ENCODE assay signal across 7 mouse cellular contexts in the genomic region with DNA sequence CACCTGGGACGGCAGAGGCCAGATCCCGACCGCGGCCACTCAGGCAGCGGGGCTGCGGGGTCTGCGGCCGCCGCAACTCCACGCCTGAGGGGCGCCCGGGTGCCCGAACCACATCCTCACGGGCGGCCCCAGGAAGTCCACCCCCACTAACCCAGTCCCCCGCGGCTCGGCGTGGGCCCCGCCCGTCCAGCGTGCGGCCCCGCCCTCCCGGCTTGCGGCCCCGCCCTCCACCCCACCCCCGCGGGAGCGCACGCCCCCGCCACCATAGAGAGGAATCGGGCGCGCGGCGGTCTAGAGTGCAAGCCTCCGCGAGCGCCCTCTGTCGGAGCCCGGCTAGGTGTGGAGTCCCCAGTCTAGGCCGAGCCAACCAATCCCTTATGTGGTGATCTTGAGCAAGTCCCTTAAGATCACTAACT. TPM values are rescaled to one million over a fixed set of nuclear protein-coding genes. Genes with fewer than 3 reads are reported as not detected.
A peak's percentile ranks its signal among the peaks of the same experiment; 100 is the strongest.
DNase-seq lines count a peak whose midpoint lies in the region; ATAC-seq lines count a peak whose summit lies in the region.

Rffl (minus strand) TSS at position 180 of the 416 bp plus-strand sequence.

- H3K4me1 ChIP-seq in embryonic facial prominence, embryonic 11.5 days (ENCODE audit: control insufficient read depth, insufficient read depth, low read length), result no peaks in the 10 kb centered on the region; the same call in 1 of the 2 replicates
- H3K4me1 ChIP-seq in limb, embryonic 11.5 days (ENCODE audit: control insufficient read depth, insufficient read depth, low read length), result 0 out of 2 replicates have a peak, but pooled peaks cover 2% of the 10 kb centered on the region
- no peaks in the 10 kb centered on the region for H3K4me1 ChIP-seq in midbrain, embryonic 14.5 days (ENCODE audit: control insufficient read depth, insufficient read depth, low read length)

- H3K36me3 ChIP-seq in embryonic facial prominence, embryonic 11.5 days (replicated peaks; ENCODE audit: control insufficient read depth, insufficient read depth, low read depth, low read length), result no peaks in the 10 kb centered on the region
- H3K36me3 ChIP-seq in limb, embryonic 11.5 days (ENCODE audit: control insufficient read depth, insufficient read depth, low read length), result no peaks in the 10 kb centered on the region
- no peaks in the 10 kb centered on the region for H3K36me3 ChIP-seq in midbrain, embryonic 14.5 days (ENCODE audit: control insufficient read depth, insufficient read depth, low read length)

- peak; percentile 97 for DNase-seq in adrenal gland, postnatal 14 days
- peak; percentile 97 for DNase-seq in embryonic facial prominence, embryonic 11.5 days (ENCODE audit: low spot score)
- peak; percentile 99 for DNase-seq in heart, adult 11 months
- DNase-seq in kidney, adult 18-20 months, result peak; percentile 96
- DNase-seq in limb, embryonic 11.5 days (ENCODE audit: low spot score), result peak; percentile 98
- peak; percentile 97 for DNase-seq in midbrain, embryonic 14.5 days
- DNase-seq in spleen, adult 18-20 months, result peak; percentile 88 to 97

- under 1% methylated on average over 43 of the region's 43 CpGs for WGBS in embryonic facial prominence, embryonic 11.5 days
- under 1% methylated on average over 42 of the region's 43 CpGs for WGBS in limb, embryonic 11.5 days
- under 1% methylated on average over 43 of the region's 43 CpGs for WGBS in midbrain, embryonic 14.5 days

- peak within 1 kb of the TSS; percentile 77 for H3K4me3 ChIP-seq in embryonic facial prominence, embryonic 11.5 days (ENCODE audit: low read depth, low read length)
- H3K4me3 ChIP-seq in limb, embryonic 11.5 days (ENCODE audit: low read depth, low read length), result peak within 1 kb of the TSS; percentile 80
- peak within 1 kb of the TSS; percentile 69 for H3K4me3 ChIP-seq in midbrain, embryonic 14.5 days (replicated peaks; ENCODE audit: low read depth, low read length)

- no peaks in the 10 kb centered on the region for H3K9me3 ChIP-seq in embryonic facial prominence, embryonic 11.5 days (replicated peaks; ENCODE audit: control insufficient read depth, low read length)
- H3K9me3 ChIP-seq in limb, embryonic 11.5 days (ENCODE audit: control insufficient read depth, low read length), result no peaks in the 10 kb centered on the region
- H3K9me3 ChIP-seq in midbrain, embryonic 14.5 days (ENCODE audit: control insufficient read depth, low read length), result no peaks in the 10 kb centered on the region

- H3K9ac ChIP-seq in embryonic facial prominence, embryonic 11.5 days (replicated peaks; ENCODE audit: low read length), result peak within 1 kb of the TSS; percentile 75
- peak within 1 kb of the TSS; percentile 72 for H3K9ac ChIP-seq in limb, embryonic 11.5 days (ENCODE audit: low read length)
- H3K9ac ChIP-seq in midbrain, embryonic 14.5 days (replicated peaks; ENCODE audit: low read length), result peak within 1 kb of the TSS; percentile 68

- no peak within 1 kb of the TSS for H3K27ac ChIP-seq in embryonic facial prominence, embryonic 11.5 days (replicated peaks; ENCODE audit: low read depth, low read length)
- H3K27ac ChIP-seq in limb, embryonic 11.5 days (replicated peaks; ENCODE audit: low read depth, low read length), result no peak within 1 kb of the TSS
- H3K27ac ChIP-seq in midbrain, embryonic 14.5 days (replicated peaks; ENCODE audit: low read depth, low read length), result no peak within 1 kb of the TSS

- H3K27me3 ChIP-seq in embryonic facial prominence, embryonic 11.5 days (ENCODE audit: control insufficient read depth, insufficient read depth, low read length), result no peaks in the 10 kb centered on the region
- H3K27me3 ChIP-seq in limb, embryonic 11.5 days (ENCODE audit: control insufficient read depth, insufficient read depth, low read length), result no peaks in the 10 kb centered on the region
- no peaks in the 10 kb centered on the region for H3K27me3 ChIP-seq in midbrain, embryonic 14.5 days (ENCODE audit: control insufficient read depth, insufficient read depth, low read length)

- peak; percentile 96 for ATAC-seq in embryonic facial prominence, embryonic 11.5 days (replicated peaks; ENCODE audit: insufficient number of reproducible peaks, low FRiP score, low TSS enrichment, low read depth)
- peak; percentile 96 for ATAC-seq in limb, embryonic 11.5 days (ENCODE audit: insufficient number of reproducible peaks, low FRiP score, low TSS enrichment, low read depth)
- ATAC-seq in midbrain, embryonic 14.5 days (ENCODE audit: low FRiP score, low TSS enrichment), result peak; percentile 91; the same call in 1 of the 2 replicates

- peak within 1 kb of the TSS; percentile 86 for H3K4me2 ChIP-seq in embryonic facial prominence, embryonic 11.5 days (ENCODE audit: low read depth, low read length)
- H3K4me2 ChIP-seq in limb, embryonic 11.5 days (ENCODE audit: low read depth, severe bottlenecking), result peak within 1 kb of the TSS; percentile 72
- H3K4me2 ChIP-seq in midbrain, embryonic 14.5 days (ENCODE audit: low read length), result peak within 1 kb of the TSS; percentile 83

RNA-seq across cellular contexts. Expression of gene Rffl, which starts in this region (rescaled TPM):
- total RNA-seq in adrenal gland, postnatal 14 days (2021), result 7.8 and 11.8 TPM in 2 replicates
- 12.1 and 12.8 TPM in 2 replicates for polyA plus RNA-seq in embryonic facial prominence, embryonic 11.5 days (2014; fragmentation: Nextera tagmentation; extraction: Ambion mirVana)
- 11.4 and 12.7 TPM in 2 replicates for polyA plus RNA-seq in limb, embryonic 11.5 days (2014; fragmentation: Nextera tagmentation; extraction: Ambion mirVana)
- 2.6 and 4.2 TPM in 2 replicates for polyA plus RNA-seq in midbrain, embryonic 14.5 days (2014; fragmentation: Nextera tagmentation; extraction: Ambion mirVana)
